Mouse (Mus musculus) bone marrow, adult 2 months (tissue): ENCODE results near the gene Ankrd44.

Experiments
- CTCF ChIP-seq: fragments of 200-500 bp; IDR thresholded peaks from 2 replicates; pipeline ENCODE4 v1.5.1; 2011; ENCODE audit warnings: low read length, control low read depth; ENCODE audit not compliant: control insufficient read depth, insufficient read depth
- POLR2A ChIP-seq: fragments of 200-500 bp; IDR thresholded peaks from 2 replicates; pipeline ENCODE4 v1.6.1; 2011; ENCODE audit warnings: low read depth, mild to moderate bottlenecking, control low read depth, low read length, borderline replicate concordance; ENCODE audit not compliant: control insufficient read depth

GRCm38 (mm10) chr1:54867226-54867625, 59.0 kb downstream of the Ankrd44 start:
- TF ChIP-seq POLR2A (no peak), CTCF (no peak)
